Mouse (Mus musculus): ENCODE data around the gene Aprt. TPM values are rescaled to one million over a fixed set of nuclear protein-coding genes. Genes with fewer than 3 reads are reported as not detected.
"Not testable (repeated sequence)": the region's sequence is repeated elsewhere in the genome, so short reads cannot be mapped to it uniquely, and the experiment has no call there.

Gene Aprt
- total and polyA plus RNA-seq, 3 experiments, result 239 to 287 TPM; not detected in 1

DNA sequence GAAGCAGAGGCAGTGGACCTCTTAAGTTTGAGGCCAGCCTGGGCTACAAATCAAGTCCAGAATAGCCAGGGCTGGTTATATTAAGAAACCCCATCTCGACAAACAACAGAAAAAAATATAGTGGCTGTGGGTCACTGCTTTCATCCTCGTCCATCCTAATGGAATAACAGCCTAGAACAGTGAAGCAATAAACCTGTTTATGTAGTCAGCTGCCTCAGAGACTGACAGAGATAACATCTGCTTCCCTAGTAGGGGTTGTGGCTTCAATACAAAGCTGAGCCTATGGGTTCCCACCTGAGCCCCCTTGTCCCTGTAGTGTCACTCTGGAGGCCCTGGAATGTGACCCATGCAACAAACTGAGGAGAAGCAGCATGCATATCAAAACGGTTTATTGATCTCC is 2.4 kb downstream of the Aprt start:
- Histone ChIP-seq H3K9me3 (replicated peaks; ENCODE audit: insufficient read depth, low read length) (no peaks in the 10 kb centered on the region), H3K9ac (ENCODE audit: control insufficient read depth, low read depth, low read length, poor library complexity, severe bottlenecking) (no peak overlapping the region), H3K4me1 (ENCODE audit: control insufficient read depth in 1 of 2, insufficient read depth in 2 of 2, low read length in 2 of 2) (peaks cover 4 to 13% of the 10 kb centered on the region in 2 experiments; a peak in 3 of 4 replicates), H3K36me3 (ENCODE audit: control insufficient read depth in 1 of 2, insufficient read depth in 2 of 2, low read length in 2 of 2) (peaks cover 0 to 10% of the 10 kb centered on the region in 2 experiments; a peak in 2 of 4 replicates), H3K27me3 (ENCODE audit: control insufficient read depth in 1 of 2, insufficient read depth in 2 of 2, low read length in 2 of 2) (no peaks in the 10 kb centered on the region), H3K27ac (ENCODE audit: control insufficient read depth, low read depth, low read length) (0 out of 2 replicates have a peak overlapping the region, but pooled peaks have one; percentile 64), H3K4me3 (ENCODE audit: control insufficient read depth in 1 of 2, insufficient read depth in 1 of 2, low read depth in 2 of 2, low read length in 2 of 2) (no peak overlapping the region), H3K79me2 (ENCODE audit: control insufficient read depth, insufficient read depth, low read length, poor library complexity) (peaks cover 23% of the 10 kb centered on the region)
- TF ChIP-seq POLR2A (IDR thresholded peaks at IDR 0.05; ENCODE audit: control insufficient read depth in 1 of 2, insufficient read depth in 1 of 2, low read depth in 1 of 2, low read length in 2 of 2, poor library complexity in 1 of 2) (no peak), CHD1 (IDR thresholded peaks at IDR 0.05; ENCODE audit: low read depth, low read length) (no peak), EP300 (IDR thresholded peaks at IDR 0.05; ENCODE audit: low read depth in 1 of 2, low read length in 2 of 2) (no peak), GATA1 (IDR thresholded peaks at IDR 0.05; ENCODE audit: low read depth, low read length) (0 out of 2 replicates have a peak, but pooled peaks have one; percentile 15), TCF12 (IDR thresholded peaks at IDR 0.05; ENCODE audit: low read depth, low read length) (no peak)
- no peak for DNase-seq (ENCODE audit: low read depth, low spot score)

DNA sequence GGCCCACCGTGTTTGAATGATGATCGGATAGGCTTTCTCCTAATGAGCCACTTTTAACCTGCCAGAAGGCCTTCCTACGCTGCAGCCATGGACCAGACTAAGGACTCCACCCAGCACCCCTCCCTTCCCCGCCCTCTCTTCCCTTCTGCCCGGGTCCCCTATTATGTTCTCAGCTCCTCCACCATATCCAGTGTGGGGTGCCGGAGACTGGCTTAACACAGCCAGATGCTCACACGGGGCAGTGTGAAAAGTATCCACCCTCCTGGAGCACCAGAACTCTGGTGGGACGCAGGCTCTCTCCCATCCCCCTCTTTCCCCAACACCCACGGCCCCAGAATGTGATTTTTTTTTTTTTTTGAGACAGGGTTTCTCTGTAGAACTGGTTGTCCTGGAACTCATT is 3.1 kb downstream of the Aprt start:
- Histone ChIP-seq H3K9me3 (replicated peaks; ENCODE audit: insufficient read depth, low read length) (no peaks in the 10 kb centered on the region), H3K9ac (ENCODE audit: control insufficient read depth, low read depth, low read length, poor library complexity, severe bottlenecking) (no peak overlapping the region), H3K4me1 (ENCODE audit: control insufficient read depth in 1 of 2, insufficient read depth in 2 of 2, low read length in 2 of 2) (peaks cover 4 to 17% of the 10 kb centered on the region in 2 experiments; a peak in 3 of 4 replicates), H3K27me3 (ENCODE audit: control insufficient read depth in 1 of 2, insufficient read depth in 2 of 2, low read length in 2 of 2) (no peaks in the 10 kb centered on the region), H3K27ac (ENCODE audit: control insufficient read depth, low read depth, low read length) (no peak overlapping the region), H3K79me2 (ENCODE audit: control insufficient read depth, insufficient read depth, low read length, poor library complexity) (peaks cover 29% of the 10 kb centered on the region), H3K4me3 (ENCODE audit: control insufficient read depth in 1 of 2, insufficient read depth in 1 of 2, low read depth in 2 of 2, low read length in 2 of 2) (no peak overlapping the region), H3K36me3 (ENCODE audit: control insufficient read depth in 1 of 2, insufficient read depth in 2 of 2, low read length in 2 of 2) (peaks cover 0 to 12% of the 10 kb centered on the region in 2 experiments; a peak in 2 of 4 replicates)
- DNase-seq (ENCODE audit: low read depth, low spot score), result peak; percentile 26
- TF ChIP-seq POLR2AphosphoS2 (IDR thresholded peaks at IDR 0.05; ENCODE audit: low read length) (peak; percentile 18; the same call in 1 of the 2 replicates), ZKSCAN1 (IDR thresholded peaks at IDR 0.05; ENCODE audit: low read depth, low read length) (no peak)

DNA sequence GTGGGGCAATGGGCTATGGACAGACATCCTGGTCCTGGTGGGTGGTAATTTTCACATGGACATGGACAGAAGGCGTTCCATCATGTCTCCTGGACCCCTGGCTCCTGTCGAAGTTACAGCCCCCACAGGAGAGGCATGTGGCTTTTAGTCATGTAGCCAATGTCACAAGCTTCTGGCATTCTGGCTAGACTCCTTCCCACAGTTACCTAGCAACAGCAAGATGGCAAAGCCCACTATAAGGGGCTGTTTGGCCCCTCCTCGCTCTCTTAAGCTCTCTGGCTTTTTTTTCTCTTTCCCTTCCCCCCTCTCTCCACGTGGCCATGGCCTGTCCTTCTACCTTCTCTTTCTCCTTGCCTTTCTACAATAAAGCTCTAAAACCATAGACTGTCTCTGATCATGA is 3.5 kb downstream of the Aprt start:
- Histone ChIP-seq H3K79me2 (ENCODE audit: control insufficient read depth, insufficient read depth, low read length, poor library complexity) (peaks cover 32% of the 10 kb centered on the region), H3K4me1 (ENCODE audit: control insufficient read depth in 1 of 2, insufficient read depth in 2 of 2, low read length in 2 of 2) (peaks cover 4 to 17% of the 10 kb centered on the region in 2 experiments; a peak in 3 of 4 replicates), H3K36me3 (ENCODE audit: control insufficient read depth in 1 of 2, insufficient read depth in 2 of 2, low read length in 2 of 2) (peaks cover 0 to 12% of the 10 kb centered on the region in 2 experiments; a peak in 2 of 4 replicates)
- H3K27me3 ChIP-seq (ENCODE audit: control insufficient read depth in 1 of 2, insufficient read depth in 2 of 2, low read length in 2 of 2); DNase-seq (ENCODE audit: low read depth, low spot score); H3K9me3 ChIP-seq (replicated peaks; ENCODE audit: insufficient read depth, low read length); H3K4me3 ChIP-seq (ENCODE audit: control insufficient read depth in 1 of 2, insufficient read depth in 1 of 2, low read depth in 2 of 2, low read length in 2 of 2); H3K9ac ChIP-seq (ENCODE audit: control insufficient read depth, low read depth, low read length, poor library complexity, severe bottlenecking); H3K27ac ChIP-seq (ENCODE audit: control insufficient read depth, low read depth, low read length): not testable (repeated sequence)

DNA sequence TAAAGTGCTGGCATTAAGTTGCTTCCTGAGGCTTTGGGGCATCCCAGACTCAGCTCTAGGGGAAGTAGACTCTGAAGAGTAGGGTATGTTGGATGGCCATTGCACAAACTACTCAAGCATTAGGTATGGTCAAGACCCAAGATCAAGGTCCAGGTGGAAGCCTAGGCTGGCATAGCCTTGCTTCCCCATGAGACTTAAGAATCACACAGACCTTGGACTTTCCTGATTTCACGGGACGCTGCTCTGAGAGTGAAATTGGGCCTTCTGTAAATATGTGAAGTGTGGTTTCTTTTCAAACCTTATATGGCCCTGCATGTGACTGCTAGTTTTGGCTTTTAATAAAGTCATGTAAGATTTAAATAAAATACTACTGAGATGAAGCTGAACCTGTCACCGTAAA is 4.0 kb downstream of the Aprt start:
- Histone ChIP-seq H3K4me1 (ENCODE audit: control insufficient read depth in 1 of 2, insufficient read depth in 2 of 2, low read length in 2 of 2) (peaks cover 4 to 17% of the 10 kb centered on the region in 2 experiments; a peak in 3 of 4 replicates), H3K27me3 (ENCODE audit: control insufficient read depth in 1 of 2, insufficient read depth in 2 of 2, low read length in 2 of 2) (no peaks in the 10 kb centered on the region), H3K27ac (ENCODE audit: control insufficient read depth, low read depth, low read length) (no peak overlapping the region), H3K9me3 (replicated peaks; ENCODE audit: insufficient read depth, low read length) (no peaks in the 10 kb centered on the region), H3K9ac (ENCODE audit: control insufficient read depth, low read depth, low read length, poor library complexity, severe bottlenecking) (no peak overlapping the region), H3K79me2 (ENCODE audit: control insufficient read depth, insufficient read depth, low read length, poor library complexity) (peaks cover 35% of the 10 kb centered on the region), H3K36me3 (ENCODE audit: control insufficient read depth in 1 of 2, insufficient read depth in 2 of 2, low read length in 2 of 2) (peaks cover 0 to 12% of the 10 kb centered on the region in 2 experiments; a peak in 2 of 4 replicates), H3K4me3 (ENCODE audit: control insufficient read depth in 1 of 2, insufficient read depth in 1 of 2, low read depth in 2 of 2, low read length in 2 of 2) (no peak overlapping the region)
- TF ChIP-seq TCF12 (IDR thresholded peaks at IDR 0.05; ENCODE audit: low read depth, low read length), result no peak
- TF ChIP-seq POLR2A (IDR thresholded peaks at IDR 0.05; ENCODE audit: control insufficient read depth in 1 of 2, insufficient read depth in 1 of 2, low read depth in 1 of 2, low read length in 2 of 2, poor library complexity in 1 of 2), result 0 out of 4 replicates have a peak, but pooled peaks of 1 of the 2 experiments have one; percentile 16
- TF ChIP-seq MYB (IDR thresholded peaks at IDR 0.05; ENCODE audit: low read depth, low read length), result no peak
- TF ChIP-seq TBP (IDR thresholded peaks at IDR 0.05; ENCODE audit: low read depth, low read length), result no peak
- no peak for TF ChIP-seq CHD1 (IDR thresholded peaks at IDR 0.05; ENCODE audit: low read depth, low read length)
- no peak for TF ChIP-seq UBTF (IDR thresholded peaks at IDR 0.05; ENCODE audit: borderline replicate concordance, insufficient read depth, low read depth, low read length)
- DNase-seq (ENCODE audit: low read depth, low spot score), result no peak

Data from MEL (cell line).